Mouse (Mus musculus): Measurements from ENCODE around the gene Ubtd2.

GRCm38 (mm10) chr11:32510930-32511329 is 55.8 kb downstream of the Ubtd2 start:
- TF ChIP-seq TAL1 (IDR thresholded peaks at IDR 0.05; ENCODE audit: low read length): no peak
- no peak for TF ChIP-seq GATA1 (IDR thresholded peaks at IDR 0.05; ENCODE audit: low read length)
